Mouse (Mus musculus) gastrocnemius, adult 18-20 months (tissue): ENCODE measurements around the gene Zdhhc4. TPM values are rescaled to one million over a fixed set of nuclear protein-coding genes. Genes with fewer than 3 reads are reported as not detected.

Source experiments
- DNase-seq: peaks from one replicate; pipeline ENCODE4 v3.0.0; 2021; ENCODE audit warnings: low spot score
- long read RNA-seq, 2 experiments: library from polyadenylated mRNA; stranded (forward); transcript quantifications; one replicate each; pipeline ENCODE4 v2.0.0; 2021
- total RNA-seq, 2 experiments: library from RNA; stranded (reverse); gene quantifications; 2 replicates each; pipeline ENCODE4 v1.2.3; 2021

Zdhhc4 gene
- 10 to 100 TPM; 34.7 to 38.1 TPM for total RNA-seq
- long read RNA-seq, experiment 1, transcript Zdhhc4-201 (8 exons, 1,364 nt): major isoform, 17 of 46 reads
- long read RNA-seq, experiment 1, partial matches to known transcripts: 1 of 46 reads
- long read RNA-seq, experiment 1, other reads (novel, unspliced or antisense): 28 of 46 reads
- long read RNA-seq, experiment 2, transcript Zdhhc4-201 (8 exons, 1,364 nt): major isoform, 16 of 37 reads
- long read RNA-seq, experiment 2, partial matches to known transcripts: 1 of 37 reads
- long read RNA-seq, experiment 2, other reads (novel, unspliced or antisense): 19 of 37 reads

GRCm38 (mm10) chr5:143328690-143329495 is at the start of gene Zdhhc4:
Gene Zdhhc4, minus strand, starts transcription at chr5:143329256.
- peak; percentile 90 for DNase-seq

DNA sequence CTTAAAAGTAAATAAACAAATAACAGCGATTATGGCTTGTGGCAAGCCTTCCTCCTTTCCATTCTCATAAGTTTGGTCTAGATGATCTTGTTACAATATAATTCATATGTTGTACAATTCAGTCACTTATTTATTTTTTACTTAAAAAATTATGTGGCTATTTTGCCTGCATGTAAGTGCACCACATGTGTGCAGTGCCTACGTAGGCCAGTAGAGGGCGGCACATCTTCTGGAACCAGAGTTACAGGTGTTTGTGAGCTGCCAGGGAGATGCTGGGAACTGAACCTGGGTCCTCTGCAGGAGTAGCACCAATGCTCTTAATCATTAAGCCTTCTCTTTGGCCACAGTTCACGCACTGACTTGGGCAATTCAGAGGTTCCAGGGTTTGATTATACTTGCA is 47.1 kb upstream of the Zdhhc4 start:
- no peak for DNase-seq

- DNase-seq: peak; percentile 52
Measured at GRCm38 (mm10) chr5:143375242-143375641, 46.2 kb upstream of the Zdhhc4 start.

DNA sequence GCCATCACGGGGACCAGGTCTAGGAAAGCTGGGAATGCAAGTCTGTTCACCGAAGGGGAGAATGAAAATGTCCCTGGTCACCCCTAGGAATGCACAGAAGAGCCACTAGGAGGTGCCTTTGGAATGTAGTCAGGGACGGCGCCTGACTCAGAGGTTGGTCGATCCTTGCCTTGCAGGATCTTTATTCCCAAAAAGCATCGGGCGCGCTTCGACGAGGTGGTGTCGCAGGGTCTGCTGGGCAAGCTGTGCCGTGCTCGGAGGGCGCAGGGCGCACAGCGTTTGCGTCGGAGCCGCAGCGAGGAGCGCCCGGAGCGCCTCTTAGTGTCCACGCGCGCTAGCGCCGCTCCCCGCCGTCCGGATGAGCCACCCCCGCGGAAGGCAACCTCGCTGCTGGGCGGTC is 43.8 kb upstream of the Zdhhc4 start:
- DNase-seq: no peak

GRCm38 (mm10) chr5:143371146-143371510 is 42.1 kb upstream of the Zdhhc4 start:
- DNase-seq: no peak

- DNase-seq: no peak
Measured at GRCm38 (mm10) chr5:143370416-143371145, 41.5 kb upstream of the Zdhhc4 start.

- no peak for DNase-seq
Measured at GRCm38 (mm10) chr5:143369611-143370255, 40.7 kb upstream of the Zdhhc4 start.

DNA sequence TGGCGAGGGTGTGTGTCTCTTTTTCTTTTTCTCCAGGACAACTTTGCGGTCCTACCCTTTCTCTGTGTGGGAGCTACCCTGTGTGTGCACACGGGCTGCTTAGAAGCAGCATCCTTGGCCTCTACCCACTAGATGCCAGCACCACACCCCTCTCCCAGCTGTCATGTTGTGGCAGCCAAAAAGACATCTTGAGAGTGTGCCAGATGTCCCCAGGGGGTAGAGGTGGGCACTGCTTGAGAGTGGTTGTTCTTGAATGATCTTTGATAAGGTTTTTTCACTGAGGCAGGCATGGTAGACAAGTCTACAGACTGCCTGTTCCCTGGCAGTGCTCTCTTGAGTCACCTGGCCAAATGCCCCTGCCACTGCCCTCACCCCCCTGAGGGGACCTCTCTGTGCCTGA is 38.9 kb upstream of the Zdhhc4 start:
- DNase-seq: no peak

- DNase-seq: no peak
Measured at GRCm38 (mm10) chr5:143363678-143364615, 34.9 kb upstream of the Zdhhc4 start.

DNA sequence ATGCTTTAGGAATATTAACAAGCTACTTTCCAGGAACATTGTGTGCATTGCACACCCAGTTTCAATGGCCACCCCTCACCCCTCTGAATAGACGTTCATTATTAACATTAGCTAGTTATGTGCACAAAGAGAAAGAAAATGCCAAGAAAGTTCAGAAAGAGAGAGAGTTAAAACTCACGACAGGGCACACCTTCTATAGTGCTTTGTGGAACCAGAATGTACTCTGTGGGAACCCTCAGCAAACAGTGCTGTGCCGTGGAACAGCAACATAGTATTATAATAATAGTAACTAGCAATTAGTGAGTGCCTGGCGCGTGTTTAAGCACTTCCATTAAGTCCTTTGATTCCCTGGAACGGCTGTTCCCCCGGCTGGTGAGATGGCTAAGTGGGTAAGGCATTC is 32.4 kb upstream of the Zdhhc4 start:
- no peak for DNase-seq

- no peak for DNase-seq
Measured at GRCm38 (mm10) chr5:143360000-143360399, 30.9 kb upstream of the Zdhhc4 start.

DNA sequence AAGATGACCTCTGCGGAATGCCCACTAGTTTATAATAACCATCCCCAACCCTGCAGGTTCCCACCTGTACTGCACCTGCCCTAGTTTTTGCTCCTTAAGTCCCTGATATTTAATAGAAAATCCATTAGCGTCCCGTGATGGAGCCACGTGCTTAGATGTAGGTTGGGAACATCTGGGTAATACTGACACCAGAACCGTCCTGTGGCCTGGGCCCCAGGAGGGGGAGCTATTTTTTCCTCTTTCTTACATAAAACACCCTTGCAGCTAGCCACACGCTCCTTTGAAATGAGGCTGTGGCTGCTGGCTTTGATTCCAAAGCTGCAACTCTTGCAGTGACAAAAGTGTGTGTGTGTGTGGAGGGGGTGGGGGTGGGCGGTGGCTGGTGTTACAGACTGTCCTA is 30.2 kb upstream of the Zdhhc4 start:
- DNase-seq: no peak

GRCm38 (mm10) chr5:143357564-143357963 is 28.5 kb upstream of the Zdhhc4 start:
- no peak for DNase-seq

DNA sequence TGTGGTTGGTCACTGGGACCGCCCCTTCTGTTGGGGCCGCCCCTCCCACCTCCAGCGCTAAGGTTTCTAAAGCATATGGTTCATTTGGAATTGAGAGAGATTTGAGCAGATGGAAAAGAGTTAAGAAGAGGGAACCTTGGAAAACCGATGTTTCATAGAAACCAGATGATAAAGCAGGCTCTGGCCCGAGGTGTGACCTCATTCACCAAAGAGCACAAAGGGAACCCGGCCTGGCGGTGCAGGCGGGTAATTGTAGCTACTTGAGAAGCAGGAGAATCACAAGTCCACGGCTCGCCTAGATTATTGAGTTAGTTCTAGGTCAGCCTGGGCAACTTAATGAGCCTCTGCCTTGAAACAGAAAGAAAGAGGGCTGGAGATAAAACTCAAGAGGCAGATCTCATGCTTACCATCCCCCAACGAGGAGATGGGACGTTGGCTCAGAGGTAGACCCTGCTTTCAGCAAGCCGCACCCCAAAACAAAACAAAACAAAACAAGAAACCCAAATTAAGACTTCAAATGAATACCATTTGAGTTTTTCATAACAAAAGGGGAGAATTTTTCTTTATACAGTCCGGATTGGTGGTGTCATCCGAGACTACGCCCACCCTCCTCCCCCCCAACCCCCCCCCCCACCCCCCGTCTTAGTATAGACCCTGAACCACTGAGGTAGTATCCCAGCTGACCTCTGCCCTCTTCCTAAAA is 27.8 kb upstream of the Zdhhc4 start, which contains the start of gene Grid2ip:
TSS of gene Grid2ip (plus strand) at position 653 of the 703 bp plus-strand sequence.
- DNase-seq: no peak

DNA sequence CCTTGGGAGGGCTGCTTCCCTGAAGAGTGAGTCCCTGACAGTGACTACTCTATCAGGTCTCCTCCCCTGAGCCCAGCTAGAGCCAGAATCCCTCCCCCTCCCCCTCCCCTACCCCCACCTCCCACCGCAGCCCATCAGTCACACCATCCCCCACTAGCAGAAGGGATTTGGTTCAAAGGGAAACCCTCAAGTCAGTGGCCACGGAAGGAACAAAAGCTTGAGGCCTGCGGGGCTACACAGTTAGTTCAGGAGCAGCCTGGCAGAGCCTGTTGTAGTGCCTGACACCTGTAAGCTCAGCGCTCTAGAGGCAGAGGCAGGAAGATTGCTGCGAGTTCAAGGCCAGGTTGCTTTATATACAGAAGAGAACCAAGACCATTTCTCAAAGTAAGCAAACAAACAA is 27.0 kb upstream of the Zdhhc4 start:
- no peak for DNase-seq

GRCm38 (mm10) chr5:143346367-143346766 is 17.3 kb upstream of the Zdhhc4 start:
- DNase-seq: no peak

GRCm38 (mm10) chr5:143339603-143340002 is 10.5 kb upstream of the Zdhhc4 start:
- no peak for DNase-seq

GRCm38 (mm10) chr5:143336559-143336958 is 7.5 kb upstream of the Zdhhc4 start:
- no peak for DNase-seq

DNA sequence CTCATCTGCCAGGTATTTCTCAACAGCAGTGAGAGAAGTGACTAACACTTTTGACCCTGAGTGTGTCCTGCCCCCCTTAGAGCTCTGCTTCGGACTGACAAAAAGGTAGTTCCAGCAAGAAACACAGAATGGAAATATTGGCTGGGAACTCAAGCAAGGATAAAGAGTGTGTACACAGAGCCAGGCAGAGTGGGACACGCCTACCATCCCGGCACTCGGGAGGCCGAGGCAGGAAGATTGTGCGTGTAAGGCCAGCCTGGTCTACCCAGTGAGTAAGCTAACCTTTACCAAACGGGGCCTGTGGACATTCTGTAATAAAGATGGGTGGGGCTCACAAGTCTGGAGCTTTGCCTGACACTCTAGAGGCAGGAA is 6.0 kb upstream of the Zdhhc4 start:
- DNase-seq: no peak
